ENCODE assay signal across 16 mouse cellular contexts in genomic region chr11:100290235-100290634, GRCm38 (mm10). TPM values are rescaled to one million over a fixed set of nuclear protein-coding genes. Genes with fewer than 3 reads are reported as not detected.
A peak's percentile ranks its signal among the peaks of the same experiment; 100 is the strongest.
DNase-seq lines count a peak whose midpoint lies in the region; ATAC-seq and TF ChIP-seq lines count a peak whose summit lies in the region.
"Had no signal": no experiment of that assay in that cellular context is flagged by ENCODE, and none has a peak within 500 bp of the region (broad histone marks: within the 10 kb centered on the region; RNA-seq: fewer than 3 reads in every experiment).

No protein-coding gene starts in this region.

- no peak overlapping the region for H3K9ac ChIP-seq in heart, embryonic 13.5 days
- H3K9ac ChIP-seq in heart, embryonic 12.5 days: no peak overlapping the region
- H3K9ac ChIP-seq in lung, embryonic 14.5 days: no peak overlapping the region
- H3K9ac ChIP-seq: hindbrain, embryonic 15.5 days had no signal

- H3K27ac ChIP-seq in heart, embryonic 13.5 days (replicated peaks): 0 out of 2 replicates have a peak overlapping the region, but pooled peaks have one; percentile 29
- no peak overlapping the region for H3K27ac ChIP-seq in heart, embryonic 12.5 days (ENCODE audit: poor library complexity, severe bottlenecking)
- H3K27ac ChIP-seq in lung, embryonic 14.5 days (ENCODE audit: low read depth): peak overlapping the region; percentile 76
- H3K27ac ChIP-seq: hindbrain, embryonic 15.5 days had no signal

- H3K36me3 ChIP-seq in heart, embryonic 13.5 days: no peaks in the 10 kb centered on the region
- no peaks in the 10 kb centered on the region for H3K36me3 ChIP-seq in heart, embryonic 12.5 days
- no peaks in the 10 kb centered on the region for H3K36me3 ChIP-seq in lung, embryonic 14.5 days (ENCODE audit: insufficient read depth)
- H3K36me3 ChIP-seq: hindbrain, embryonic 15.5 days had no signal

- H3K9me3 ChIP-seq in heart, embryonic 13.5 days: no peaks in the 10 kb centered on the region
- H3K9me3 ChIP-seq in heart, embryonic 12.5 days (replicated peaks): no peaks in the 10 kb centered on the region
- H3K9me3 ChIP-seq in lung, embryonic 14.5 days (ENCODE audit: low read depth, low read length): no peaks in the 10 kb centered on the region
- H3K9me3 ChIP-seq: hindbrain, embryonic 15.5 days; megakaryocyte, embryonic 14.5 days had no signal

- peaks cover 38% of the 10 kb centered on the region for H3K4me1 ChIP-seq in heart, embryonic 13.5 days
- H3K4me1 ChIP-seq in heart, embryonic 12.5 days (replicated peaks): peaks cover 35% of the 10 kb centered on the region
- H3K4me1 ChIP-seq in lung, embryonic 14.5 days (ENCODE audit: insufficient read depth): 0 out of 2 replicates have a peak, but pooled peaks cover 6% of the 10 kb centered on the region
- H3K4me1 ChIP-seq: hindbrain, embryonic 15.5 days had no signal

- no peak overlapping the region for H3K4me2 ChIP-seq in heart, embryonic 13.5 days
- H3K4me2 ChIP-seq in heart, embryonic 12.5 days: no peak overlapping the region
- no peak overlapping the region for H3K4me2 ChIP-seq in lung, embryonic 14.5 days
- H3K4me2 ChIP-seq: hindbrain, embryonic 15.5 days had no signal

- DNase-seq in urinary bladder, adult 2 months (ENCODE audit: low spot score): peak; percentile 53
- DNase-seq in urinary bladder, postnatal 4 days (ENCODE audit: low spot score in 2 of 2): no peak
- DNase-seq in lung, embryonic 14.5 days: peak; percentile 28
- no peak for DNase-seq in layer of hippocampus, postnatal 14 days (ENCODE audit: low spot score in 2 of 2)
- no peak for DNase-seq in left cerebral cortex, adult 9 months (ENCODE audit: low spot score in 2 of 2)
- DNase-seq in right cerebral cortex, postnatal 10 days (ENCODE audit: low spot score in 2 of 2): no peak
- DNase-seq: cerebellum, adult 2 months; gastrocnemius, postnatal 14 days; kidney, postnatal 25 days had no signal

- no peak for ATAC-seq in heart, embryonic 13.5 days (ENCODE audit: extremely low read depth, insufficient number of reproducible peaks, low FRiP score, low TSS enrichment)
- no peak; the same call in 1 of the 2 replicates for ATAC-seq in heart, embryonic 12.5 days (ENCODE audit: insufficient number of reproducible peaks, low FRiP score)
- ATAC-seq in lung, embryonic 14.5 days (ENCODE audit: insufficient read depth): no peak

- 38% methylated on average over 5 of the region's 5 CpGs for WGBS in heart, embryonic 13.5 days
- 49% methylated on average over 5 of the region's 5 CpGs for WGBS in heart, embryonic 12.5 days
- WGBS in lung, embryonic 14.5 days: 28% methylated on average over 5 of the region's 5 CpGs

- no peak for TF ChIP-seq CTCF in lung, embryonic 14.5 days (IDR thresholded peaks at IDR 0.05; ENCODE audit: low read depth)

- H3K27me3 ChIP-seq in heart, embryonic 13.5 days (replicated peaks): peaks cover 15% of the 10 kb centered on the region; the same call in 1 of the 2 replicates
- 0 out of 2 replicates have a peak, but pooled peaks cover 6% of the 10 kb centered on the region for H3K27me3 ChIP-seq in heart, embryonic 12.5 days (replicated peaks)
- no peaks in the 10 kb centered on the region for H3K27me3 ChIP-seq in lung, embryonic 14.5 days (ENCODE audit: insufficient read depth, low read length)
- H3K27me3 ChIP-seq: hindbrain, embryonic 15.5 days had no signal

- no peak overlapping the region for H3K4me3 ChIP-seq in heart, embryonic 13.5 days
- no peak overlapping the region for H3K4me3 ChIP-seq in heart, embryonic 12.5 days
- no peak overlapping the region for H3K4me3 ChIP-seq in lung, embryonic 14.5 days (ENCODE audit: low read depth, low read length)
- H3K4me3 ChIP-seq: hindbrain, embryonic 15.5 days had no signal

RNA-seq across cellular contexts. Expression of gene Krt42, which starts 20.6 kb away (rescaled TPM):
- polyA plus RNA-seq in heart, embryonic 13.5 days (2015; fragmentation: Nextera tagmentation; extraction: Ambion mirVana): not detected in 2 replicates
- not detected in 2 replicates for polyA plus RNA-seq in heart, embryonic 12.5 days (2016; fragmentation: Nextera tagmentation; extraction: Ambion mirVana)
- not detected in 2 replicates for polyA plus RNA-seq in urinary bladder, adult 2 months (2012; rRNA removed)
- polyA plus RNA-seq in lung, embryonic 14.5 days (2014; fragmentation: Nextera tagmentation; extraction: Ambion mirVana): not detected in 2 replicates
- not detected for total RNA-seq in layer of hippocampus, postnatal 14 days (2021)
- total RNA-seq: gastrocnemius, postnatal 14 days had no signal
- polyA plus RNA-seq: cerebellum, adult 2 months; embryonic facial prominence, embryonic 11.5 days; hindbrain, embryonic 15.5 days; neural tube, embryonic 11.5 days had no signal

RNA-seq across cellular contexts. Expression of gene Krt17, which starts 29.4 kb away (rescaled TPM):
- polyA plus RNA-seq in heart, embryonic 13.5 days (2015; fragmentation: Nextera tagmentation; extraction: Ambion mirVana): 2.3 and 3.0 TPM in 2 replicates
- polyA plus RNA-seq in heart, embryonic 12.5 days (2016; fragmentation: Nextera tagmentation; extraction: Ambion mirVana): 1.3 and 1.9 TPM in 2 replicates
- polyA plus RNA-seq in urinary bladder, adult 2 months (2012; rRNA removed): 0.44 and 0.61 TPM in 2 replicates
- polyA plus RNA-seq in lung, embryonic 14.5 days (2014; fragmentation: Nextera tagmentation; extraction: Ambion mirVana): 2.1 and 2.9 TPM in 2 replicates
- total RNA-seq in layer of hippocampus, postnatal 14 days (2021): not detected
- total RNA-seq: gastrocnemius, postnatal 14 days had no signal

RNA-seq across cellular contexts. Expression of gene Eif1, which starts 29.4 kb away (rescaled TPM):
- 1,570 and 1,681 TPM in 2 replicates for polyA plus RNA-seq in heart, embryonic 13.5 days (2015; fragmentation: Nextera tagmentation; extraction: Ambion mirVana)
- polyA plus RNA-seq in heart, embryonic 12.5 days (2016; fragmentation: Nextera tagmentation; extraction: Ambion mirVana): 1,467 and 1,522 TPM in 2 replicates
- polyA plus RNA-seq in urinary bladder, adult 2 months (2012; rRNA removed): 510 and 627 TPM in 2 replicates
- polyA plus RNA-seq in lung, embryonic 14.5 days (2014; fragmentation: Nextera tagmentation; extraction: Ambion mirVana): 1,908 and 1,918 TPM in 2 replicates
- 100 to 1,000 TPM; 704 to 721 TPM for total RNA-seq in layer of hippocampus, postnatal 14 days (2021)

RNA-seq across cellular contexts. Expression of gene Krt16, which starts 41.5 kb away (rescaled TPM):
- not detected in 2 replicates for polyA plus RNA-seq in heart, embryonic 13.5 days (2015; fragmentation: Nextera tagmentation; extraction: Ambion mirVana)
- not detected in 2 replicates for polyA plus RNA-seq in heart, embryonic 12.5 days (2016; fragmentation: Nextera tagmentation; extraction: Ambion mirVana)
- not detected in 2 replicates for polyA plus RNA-seq in urinary bladder, adult 2 months (2012; rRNA removed)
- not detected in 2 replicates for polyA plus RNA-seq in lung, embryonic 14.5 days (2014; fragmentation: Nextera tagmentation; extraction: Ambion mirVana)
- total RNA-seq in layer of hippocampus, postnatal 14 days (2021): not detected
- total RNA-seq: gastrocnemius, postnatal 14 days had no signal
- polyA plus RNA-seq: cerebellum, adult 2 months; embryonic facial prominence, embryonic 11.5 days; hindbrain, embryonic 15.5 days; limb, embryonic 11.5 days; neural tube, embryonic 11.5 days had no signal

RNA-seq across cellular contexts. Expression of gene Gast, which starts 44.0 kb away (rescaled TPM):
- polyA plus RNA-seq in heart, embryonic 13.5 days (2015; fragmentation: Nextera tagmentation; extraction: Ambion mirVana): not detected in 2 replicates
- polyA plus RNA-seq in heart, embryonic 12.5 days (2016; fragmentation: Nextera tagmentation; extraction: Ambion mirVana): not detected in 2 replicates
- polyA plus RNA-seq in urinary bladder, adult 2 months (2012; rRNA removed): not detected in 2 replicates
- polyA plus RNA-seq in lung, embryonic 14.5 days (2014; fragmentation: Nextera tagmentation; extraction: Ambion mirVana): not detected in 2 replicates
- not detected for total RNA-seq in layer of hippocampus, postnatal 14 days (2021)
- total RNA-seq: gastrocnemius, postnatal 14 days had no signal
- polyA plus RNA-seq: cerebellum, adult 2 months; embryonic facial prominence, embryonic 11.5 days; limb, embryonic 11.5 days; neural tube, embryonic 11.5 days had no signal

Comparison
In these comparisons a context has a peak if more than half of its experiments do, and no peak if none do; other contexts are left out.
1. DNase-seq: peak in urinary bladder, adult 2 months (single experiment) and lung, embryonic 14.5 days (single experiment); none in urinary bladder, postnatal 4 days (0 of 2), layer of hippocampus, postnatal 14 days (0 of 2), left cerebral cortex, adult 9 months (0 of 2) and right cerebral cortex, postnatal 10 days (0 of 2).